Mouse (Mus musculus) embryonic fibroblast, embryonic 13.5 days (primary cell): Measurements from ENCODE around the gene Mpig6b. TPM values are rescaled to one million over a fixed set of nuclear protein-coding genes. Genes with fewer than 3 reads are reported as not detected.
A peak's percentile ranks its signal among the peaks of the same experiment; 100 is the strongest.

ENCODE experiments used
- H3K27ac ChIP-seq: 2 replicates; pipeline ENCODE4 v1.5.1; 2012; ENCODE audit warnings: low read length, control low read depth, inconsistent platforms; ENCODE audit not compliant: insufficient read depth
- H3K4me1 ChIP-seq: 2 replicates; pipeline ENCODE4 v1.6.1; 2011; ENCODE audit warnings: low read length; ENCODE audit not compliant: control insufficient read depth, insufficient read depth
- H3K4me3 ChIP-seq: 2 replicates; pipeline ENCODE4 v1.5.1; 2011; ENCODE audit warnings: mild to moderate bottlenecking, control low read depth, low read length; ENCODE audit not compliant: insufficient read depth
- CTCF ChIP-seq: IDR thresholded peaks from 2 replicates; pipeline ENCODE4 v1.5.1; 2011; ENCODE audit warnings: mild to moderate bottlenecking, control low read depth, low read length, moderate library complexity, borderline replicate concordance; ENCODE audit not compliant: insufficient read depth
- POLR2A ChIP-seq: IDR thresholded peaks from 2 replicates; pipeline ENCODE4 v1.6.1; 2011; ENCODE audit warnings: low read depth, mild to moderate bottlenecking, control low read depth, low read length, moderate library complexity
- polyA plus RNA-seq: library from polyadenylated mRNA; stranded (reverse); fragments of >200 nt; gene quantifications from 2 replicates; pipeline ENCODE4 v1.2.4, GENCODE M21; 2011; ENCODE audit warnings: low read depth; ENCODE audit not compliant: missing spikeins, insufficient read length

Gene Mpig6b
- polyA plus RNA-seq, 1 experiment: not detected

- Histone ChIP-seq H3K4me3 (no peak overlapping the region), H3K4me1 (no peaks in the 10 kb centered on the region), H3K27ac (no peak overlapping the region)
- TF ChIP-seq CTCF (peak; percentile 80; the same call in 1 of the 2 replicates), POLR2A (no peak)
Measured at GRCm38 (mm10) chr17:35029691-35030532, 36.1 kb downstream of the Mpig6b start.

- Histone ChIP-seq H3K4me3 (no peak overlapping the region), H3K4me1 (no peaks in the 10 kb centered on the region), H3K27ac (no peak overlapping the region)
- no peak for TF ChIP-seq POLR2A
- no peak for TF ChIP-seq CTCF
Measured at GRCm38 (mm10) chr17:35028315-35028714, 37.7 kb downstream of the Mpig6b start.

- H3K4me1 ChIP-seq: no peaks in the 10 kb centered on the region
- no peak within 1 kb of the TSS for H3K27ac ChIP-seq
- TF ChIP-seq POLR2A (no peak), CTCF (no peak)
- H3K4me3 ChIP-seq: no peak within 1 kb of the TSS
Measured at GRCm38 (mm10) chr17:35027277-35028068, 38.5 kb downstream of the Mpig6b start, which contains the start of gene Sapcd1. TSS of gene Sapcd1 (minus strand) at chr17:35028016.

- TF ChIP-seq POLR2A: no peak
- TF ChIP-seq CTCF: no peak
- Histone ChIP-seq H3K4me3 (no peak overlapping the region), H3K4me1 (no peaks in the 10 kb centered on the region), H3K27ac (no peak overlapping the region)
Measured at GRCm38 (mm10) chr17:35026206-35026605, 39.8 kb downstream of the Mpig6b start.

GRCm38 (mm10) chr17:35024691-35025488 is 41.1 kb downstream of the Mpig6b start:
- Histone ChIP-seq H3K27ac (no peak overlapping the region), H3K4me3 (no peak overlapping the region), H3K4me1 (no peaks in the 10 kb centered on the region)
- no peak for TF ChIP-seq POLR2A
- no peak for TF ChIP-seq CTCF

- H3K27ac ChIP-seq: no peak overlapping the region
- no peak for TF ChIP-seq CTCF
- TF ChIP-seq POLR2A: no peak
- no peaks in the 10 kb centered on the region for H3K4me1 ChIP-seq
- no peak overlapping the region for H3K4me3 ChIP-seq
Measured at GRCm38 (mm10) chr17:35024261-35024660, 41.7 kb downstream of the Mpig6b start.

GRCm38 (mm10) chr17:35023756-35024155 is 42.2 kb downstream of the Mpig6b start:
- Histone ChIP-seq H3K4me1 (no peaks in the 10 kb centered on the region), H3K27ac (no peak overlapping the region), H3K4me3 (no peak overlapping the region)
- TF ChIP-seq CTCF: no peak
- TF ChIP-seq POLR2A: no peak

- no peak overlapping the region for H3K4me3 ChIP-seq
- no peak overlapping the region for H3K27ac ChIP-seq
- H3K4me1 ChIP-seq: no peaks in the 10 kb centered on the region
- TF ChIP-seq POLR2A (no peak), CTCF (no peak)
Measured at GRCm38 (mm10) chr17:35023221-35023620, 42.8 kb downstream of the Mpig6b start.

GRCm38 (mm10) chr17:35022541-35023060 is 43.4 kb downstream of the Mpig6b start:
- no peak overlapping the region for H3K4me3 ChIP-seq
- H3K4me1 ChIP-seq: no peaks in the 10 kb centered on the region
- H3K27ac ChIP-seq: no peak overlapping the region
- TF ChIP-seq POLR2A (no peak), CTCF (no peak)
